Mouse (Mus musculus): Measurements from ENCODE around the gene Ttyh2.

DNA sequence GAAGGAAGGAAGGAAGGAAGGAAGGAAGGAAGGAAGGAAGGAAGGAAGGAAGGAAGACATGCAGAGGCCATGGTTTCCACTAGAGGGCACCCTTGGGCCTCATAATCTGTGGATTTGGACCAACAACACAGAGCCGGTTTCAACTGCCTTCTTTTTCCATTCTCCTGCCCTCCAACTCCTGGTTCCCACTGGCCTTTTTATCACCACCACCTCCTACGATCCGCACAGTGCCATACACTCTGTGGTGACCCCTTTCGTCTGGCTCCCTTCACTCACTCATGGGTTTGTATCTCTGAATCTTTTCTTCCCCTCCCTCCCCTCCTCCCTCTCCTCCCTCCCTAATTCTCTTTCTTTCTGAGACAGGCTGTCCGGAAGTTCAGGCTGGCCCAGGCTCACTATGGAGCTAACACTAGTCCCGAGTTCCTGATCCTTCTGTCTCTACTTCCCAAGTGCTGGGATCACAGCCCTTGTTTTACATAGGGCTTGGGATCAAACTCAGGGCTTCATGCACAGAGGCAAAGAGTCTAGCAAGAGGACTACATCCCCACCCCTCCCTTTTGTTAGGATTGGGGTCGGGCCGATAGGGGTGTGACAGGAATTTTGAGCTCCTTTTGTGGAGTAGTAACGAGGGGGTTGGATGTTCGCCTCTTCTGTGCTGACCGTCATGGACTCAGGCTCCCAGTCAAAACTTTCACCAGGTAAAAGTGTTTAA is 61.8 kb downstream of the Ttyh2 start:
- TF ChIP-seq CTCF (IDR thresholded peaks at IDR 0.05; ENCODE audit: low read depth): peak; percentile 69
- no peak for TF ChIP-seq EP300 (IDR thresholded peaks at IDR 0.05; ENCODE audit: low read depth)

Measured in heart, postnatal 0 days (tissue).